Mouse (Mus musculus): ENCODE data around the gene Olfr1056. TPM values are rescaled to one million over a fixed set of nuclear protein-coding genes. Genes with fewer than 3 reads are reported as not detected.
"Not testable (repeated sequence)": the region's sequence is repeated elsewhere in the genome, so short reads cannot be mapped to it uniquely, and the experiment has no call there.

The Olfr1056 gene
- not detected in 2 replicates for polyA plus RNA-seq (2016; fragmentation: Nextera tagmentation; extraction: Ambion mirVana)

DNA sequence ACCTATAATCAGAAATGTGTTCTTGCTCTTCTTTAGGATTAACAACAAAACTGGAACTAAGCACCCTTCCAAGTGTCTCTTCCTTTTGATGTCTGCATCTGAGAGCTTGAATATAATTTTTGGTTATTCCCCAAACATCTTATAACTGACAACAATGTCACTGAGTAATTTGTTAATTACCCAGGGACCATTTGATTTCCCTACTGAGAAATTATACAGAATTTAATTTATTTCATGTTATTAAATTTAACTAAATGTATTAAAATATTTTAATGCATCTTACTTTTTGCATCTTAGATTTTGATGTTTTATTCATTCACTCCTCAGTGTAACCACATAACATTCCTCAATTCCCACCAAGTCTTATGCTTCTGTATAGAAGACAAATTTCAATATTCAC, at the start of gene Olfr1056:
Gene Olfr1056 (minus strand): TSS at position 101 of the 400 bp plus-strand sequence.
- Histone ChIP-seq H3K27ac (no peak within 1 kb of the TSS), H3K36me3 (no peaks in the 10 kb centered on the region), H3K9me3 (no peaks in the 10 kb centered on the region), H3K4me2 (replicated peaks) (no peak within 1 kb of the TSS), H3K4me1 (no peaks in the 10 kb centered on the region), H3K9ac (no peak within 1 kb of the TSS), H3K27me3 (replicated peaks) (no peaks in the 10 kb centered on the region), H3K4me3 (no peak within 1 kb of the TSS)
- ATAC-seq (ENCODE audit: low FRiP score, low read depth): no peak

GRCm38 (mm10) chr2:86395114-86395513, 32.8 kb upstream of the Olfr1056 start:
- Histone ChIP-seq H3K27me3 (replicated peaks) (no peaks in the 10 kb centered on the region), H3K9ac (no peak overlapping the region), H3K36me3 (no peaks in the 10 kb centered on the region), H3K27ac (no peak overlapping the region), H3K4me2 (replicated peaks) (no peak overlapping the region), H3K9me3 (no peaks in the 10 kb centered on the region), H3K4me1 (no peaks in the 10 kb centered on the region), H3K4me3 (no peak overlapping the region)
- WGBS: 95% methylated on average over 2 of the region's 2 CpGs
- ATAC-seq (ENCODE audit: low FRiP score, low read depth): no peak

DNA sequence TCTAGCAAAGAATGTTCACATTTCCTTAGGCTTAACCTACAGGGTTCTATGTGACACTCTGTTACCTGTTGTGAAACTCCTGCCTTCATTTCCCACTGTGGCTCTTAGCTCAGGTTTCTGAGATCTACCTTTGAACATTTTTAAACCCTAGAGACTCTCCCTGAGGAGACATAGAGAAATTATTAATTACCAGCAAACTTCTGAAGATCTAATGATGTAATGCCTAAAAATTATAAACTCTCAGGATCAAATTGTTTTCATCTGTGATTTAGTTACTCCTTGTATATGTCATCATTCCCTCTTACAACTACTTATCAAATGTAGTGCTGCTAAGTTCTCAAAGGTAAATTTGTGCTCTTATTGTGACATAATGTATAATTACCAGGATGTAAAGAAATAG, 26.2 kb upstream of the Olfr1056 start, which contains the start of gene Olfr1058:
Gene Olfr1058 (minus strand): TSS at position 101 of the 400 bp plus-strand sequence.
- H3K4me1 ChIP-seq; H3K9me3 ChIP-seq; ATAC-seq (ENCODE audit: low FRiP score, low read depth): not testable (repeated sequence)

GRCm38 (mm10) chr2:86378293-86378692, 16.0 kb upstream of the Olfr1056 start, which contains the start of gene Olfr1057:
Gene Olfr1057 (minus strand): TSS chr2:86378393.
- no peaks in the 10 kb centered on the region for H3K36me3 ChIP-seq
- H3K4me3 ChIP-seq: no peak within 1 kb of the TSS
- ATAC-seq (ENCODE audit: low FRiP score, low read depth): no peak
- H3K9ac ChIP-seq: no peak within 1 kb of the TSS
- no peak within 1 kb of the TSS for H3K27ac ChIP-seq
- no peaks in the 10 kb centered on the region for H3K9me3 ChIP-seq
- no peak within 1 kb of the TSS for H3K4me2 ChIP-seq (replicated peaks)
- no peaks in the 10 kb centered on the region for H3K4me1 ChIP-seq
- no peaks in the 10 kb centered on the region for H3K27me3 ChIP-seq (replicated peaks)

More for the DNA sequence above, 26.2 kb upstream of the Olfr1056 start, which contains the start of gene Olfr1058:
- H3K9ac ChIP-seq; H3K4me3 ChIP-seq; H3K27ac ChIP-seq; H3K36me3 ChIP-seq; H3K27me3 ChIP-seq (replicated peaks); H3K4me2 ChIP-seq (replicated peaks): not testable (repeated sequence)

- whole genome bisulfite sequencing: no CpG with 5 or more reads among the region's 6 CpGs
Measured at GRCm38 (mm10) chr2:86366342-86366741, 4.1 kb upstream of the Olfr1056 start.

GRCm38 (mm10) chr2:86351751-86352150, 10.5 kb downstream of the Olfr1056 start:
- not testable (repeated sequence) for H3K27ac ChIP-seq; H3K36me3 ChIP-seq; H3K27me3 ChIP-seq (replicated peaks); H3K4me3 ChIP-seq; H3K9me3 ChIP-seq; H3K4me1 ChIP-seq; ATAC-seq (ENCODE audit: low FRiP score, low read depth); H3K9ac ChIP-seq; H3K4me2 ChIP-seq (replicated peaks)
- 89% methylated on average over 1 of the region's 1 CpGs for WGBS

More at GRCm38 (mm10) chr2:86366342-86366741, 4.1 kb upstream of the Olfr1056 start:
- not testable (repeated sequence) for H3K36me3 ChIP-seq; H3K4me3 ChIP-seq; H3K9ac ChIP-seq; H3K9me3 ChIP-seq; H3K4me2 ChIP-seq (replicated peaks); H3K27ac ChIP-seq; H3K4me1 ChIP-seq; ATAC-seq (ENCODE audit: low FRiP score, low read depth); H3K27me3 ChIP-seq (replicated peaks)

DNA sequence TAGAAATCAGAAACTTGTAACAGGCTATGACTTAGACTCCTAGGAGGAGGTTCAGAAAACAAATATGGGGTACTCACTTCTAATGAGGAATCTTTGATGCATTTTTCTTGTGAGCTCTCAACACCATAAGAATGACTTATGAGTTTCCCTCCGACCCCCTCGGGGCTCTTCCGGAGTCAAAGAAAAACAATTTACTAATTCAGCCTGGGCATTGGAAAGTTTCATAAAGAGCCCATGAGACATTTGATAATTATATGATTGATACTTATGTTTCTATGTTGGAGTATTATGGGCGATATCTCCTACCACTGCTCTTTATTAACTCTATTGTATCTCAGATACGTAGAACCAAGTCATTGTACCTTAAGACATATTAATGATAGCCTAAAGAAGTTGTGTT, 12.1 kb downstream of the Olfr1056 start, which contains the start of gene Olfr1055:
Gene Olfr1055 (minus strand): TSS at position 101 of the 400 bp plus-strand sequence.
- H3K9me3 ChIP-seq: no peaks in the 10 kb centered on the region
- no peak within 1 kb of the TSS for H3K4me3 ChIP-seq
- 92% methylated on average over 5 of the region's 5 CpGs for WGBS
- H3K4me2 ChIP-seq (replicated peaks): no peak within 1 kb of the TSS
- no peaks in the 10 kb centered on the region for H3K27me3 ChIP-seq (replicated peaks)
- no peak within 1 kb of the TSS for H3K9ac ChIP-seq
- H3K4me1 ChIP-seq: no peaks in the 10 kb centered on the region
- no peaks in the 10 kb centered on the region for H3K36me3 ChIP-seq
- no peak within 1 kb of the TSS for H3K27ac ChIP-seq
- no peak for ATAC-seq (ENCODE audit: low FRiP score, low read depth)

DNA sequence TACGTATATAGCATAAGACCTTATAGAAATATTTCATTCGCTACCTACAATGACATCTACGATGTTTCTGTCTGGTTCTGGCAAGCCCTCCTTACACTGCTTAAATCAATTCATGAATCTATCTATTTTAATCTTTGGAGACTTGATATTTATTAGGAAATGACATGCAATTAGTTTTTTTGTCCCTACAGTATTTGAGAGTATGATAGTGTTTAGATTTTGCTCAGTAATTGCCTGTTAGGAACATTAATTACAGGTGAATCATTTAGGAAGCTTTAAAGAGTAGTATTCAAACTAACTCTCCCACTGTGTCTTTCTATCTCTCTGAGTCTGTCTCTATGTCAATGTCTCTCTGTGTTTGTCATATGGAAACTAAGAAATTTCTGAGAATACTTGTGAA, 26.9 kb downstream of the Olfr1056 start, which contains the start of gene Olfr1054:
Gene Olfr1054 (minus strand): TSS at position 101 of the 400 bp plus-strand sequence.
- ATAC-seq (ENCODE audit: low FRiP score, low read depth): no peak
- Histone ChIP-seq H3K9me3 (no peaks in the 10 kb centered on the region), H3K27me3 (replicated peaks) (no peaks in the 10 kb centered on the region), H3K4me1 (no peaks in the 10 kb centered on the region), H3K9ac (no peak within 1 kb of the TSS), H3K27ac (no peak within 1 kb of the TSS), H3K4me3 (no peak within 1 kb of the TSS), H3K36me3 (no peaks in the 10 kb centered on the region), H3K4me2 (replicated peaks) (no peak within 1 kb of the TSS)
- 85% methylated on average over 3 of the region's 3 CpGs for WGBS

DNA sequence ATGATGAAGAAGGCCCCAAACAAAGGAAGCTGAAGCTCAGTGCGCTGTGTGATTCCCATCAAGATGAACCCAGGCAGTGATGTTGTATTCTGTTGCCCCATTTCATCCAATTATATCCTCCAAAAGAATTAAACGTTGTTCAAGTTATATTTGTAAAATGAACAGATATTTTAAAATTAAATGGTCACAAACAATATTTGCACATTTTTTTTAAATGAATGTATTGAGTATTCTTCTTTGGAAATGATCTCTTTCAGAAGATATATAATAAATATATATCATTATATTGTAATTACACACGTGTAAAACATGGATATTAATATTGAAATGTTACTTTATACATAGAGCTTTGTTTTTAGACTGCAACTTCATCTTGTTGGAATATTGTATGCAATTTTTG, 47.1 kb downstream of the Olfr1056 start, which contains the start of gene Olfr1053:
Gene Olfr1053 (minus strand): TSS at position 101 of the 400 bp plus-strand sequence.
- no peak within 1 kb of the TSS for H3K9ac ChIP-seq
- H3K4me1 ChIP-seq: no peaks in the 10 kb centered on the region
- no peaks in the 10 kb centered on the region for H3K27me3 ChIP-seq (replicated peaks)
- H3K36me3 ChIP-seq: no peaks in the 10 kb centered on the region
- H3K4me3 ChIP-seq: no peak within 1 kb of the TSS
- H3K4me2 ChIP-seq (replicated peaks): no peak within 1 kb of the TSS
- 57% methylated on average over 3 of the region's 3 CpGs for WGBS
- H3K27ac ChIP-seq: no peak within 1 kb of the TSS
- no peak for ATAC-seq (ENCODE audit: low FRiP score, low read depth)
- no peaks in the 10 kb centered on the region for H3K9me3 ChIP-seq

Other genes with a start within 250 kb of the Olfr1056 start
- gene Olfr1039, start 226.5 kb downstream of the Olfr1056 start, polyA plus RNA-seq (2016; fragmentation: Nextera tagmentation; extraction: Ambion mirVana): not detected in 2 replicates
- gene Olfr1040, start 215.7 kb downstream of the Olfr1056 start, polyA plus RNA-seq (2016; fragmentation: Nextera tagmentation; extraction: Ambion mirVana): not detected in 2 replicates
- not detected in 2 replicates for gene Olfr1042, start 200.6 kb downstream of the Olfr1056 start, polyA plus RNA-seq (2016; fragmentation: Nextera tagmentation; extraction: Ambion mirVana)
- not detected in 2 replicates for gene Olfr1043, start 194.9 kb downstream of the Olfr1056 start, polyA plus RNA-seq (2016; fragmentation: Nextera tagmentation; extraction: Ambion mirVana)
- not detected in 2 replicates for gene Olfr1044, start 184.6 kb downstream of the Olfr1056 start, polyA plus RNA-seq (2016; fragmentation: Nextera tagmentation; extraction: Ambion mirVana)
- not detected in 2 replicates for gene Olfr52, start 176.8 kb downstream of the Olfr1056 start, polyA plus RNA-seq (2016; fragmentation: Nextera tagmentation; extraction: Ambion mirVana)
- gene Olfr1045, start 159.5 kb downstream of the Olfr1056 start, polyA plus RNA-seq (2016; fragmentation: Nextera tagmentation; extraction: Ambion mirVana): not detected in 2 replicates
- not detected in 2 replicates for gene Olfr1046, start 143.2 kb downstream of the Olfr1056 start, polyA plus RNA-seq (2016; fragmentation: Nextera tagmentation; extraction: Ambion mirVana)
- not detected in 2 replicates for gene Olfr1047, start 131.1 kb downstream of the Olfr1056 start, polyA plus RNA-seq (2016; fragmentation: Nextera tagmentation; extraction: Ambion mirVana)
- gene Olfr1048, start 122.2 kb downstream of the Olfr1056 start, polyA plus RNA-seq (2016; fragmentation: Nextera tagmentation; extraction: Ambion mirVana): not detected in 2 replicates
- gene Olfr1049, start 104.1 kb downstream of the Olfr1056 start, polyA plus RNA-seq (2016; fragmentation: Nextera tagmentation; extraction: Ambion mirVana): not detected in 2 replicates
- gene Olfr1051, start 83.4 kb downstream of the Olfr1056 start, polyA plus RNA-seq (2016; fragmentation: Nextera tagmentation; extraction: Ambion mirVana): not detected in 2 replicates
- gene Olfr1052, start 70.0 kb downstream of the Olfr1056 start, polyA plus RNA-seq (2016; fragmentation: Nextera tagmentation; extraction: Ambion mirVana): not detected in 2 replicates
- gene Olfr1053, start 47.2 kb downstream of the Olfr1056 start, polyA plus RNA-seq (2016; fragmentation: Nextera tagmentation; extraction: Ambion mirVana): not detected in 2 replicates
- not detected in 2 replicates for gene Olfr1054, start 27.0 kb downstream of the Olfr1056 start, polyA plus RNA-seq (2016; fragmentation: Nextera tagmentation; extraction: Ambion mirVana)
- gene Olfr1055, start 12.2 kb downstream of the Olfr1056 start, polyA plus RNA-seq (2016; fragmentation: Nextera tagmentation; extraction: Ambion mirVana): not detected in 2 replicates
- not detected in 2 replicates for gene Olfr1057, start 15.9 kb upstream of the Olfr1056 start, polyA plus RNA-seq (2016; fragmentation: Nextera tagmentation; extraction: Ambion mirVana)
- not detected in 2 replicates for gene Olfr1058, start 26.1 kb upstream of the Olfr1056 start, polyA plus RNA-seq (2016; fragmentation: Nextera tagmentation; extraction: Ambion mirVana)
- gene Olfr1061, start 51.6 kb upstream of the Olfr1056 start, polyA plus RNA-seq (2016; fragmentation: Nextera tagmentation; extraction: Ambion mirVana): not detected in 2 replicates
- not detected in 2 replicates for gene Olfr1062, start 64.3 kb upstream of the Olfr1056 start, polyA plus RNA-seq (2016; fragmentation: Nextera tagmentation; extraction: Ambion mirVana)
- not detected in 2 replicates for gene Olfr1065, start 88.1 kb upstream of the Olfr1056 start, polyA plus RNA-seq (2016; fragmentation: Nextera tagmentation; extraction: Ambion mirVana)
- not detected in 2 replicates for gene Olfr1066, start 93.8 kb upstream of the Olfr1056 start, polyA plus RNA-seq (2016; fragmentation: Nextera tagmentation; extraction: Ambion mirVana)
- not detected in 2 replicates for gene Olfr228, start 124.9 kb upstream of the Olfr1056 start, polyA plus RNA-seq (2016; fragmentation: Nextera tagmentation; extraction: Ambion mirVana)
- not detected in 2 replicates for gene Olfr1076, start 146.0 kb upstream of the Olfr1056 start, polyA plus RNA-seq (2016; fragmentation: Nextera tagmentation; extraction: Ambion mirVana)
- gene Olfr1079, start 180.0 kb upstream of the Olfr1056 start, polyA plus RNA-seq (2016; fragmentation: Nextera tagmentation; extraction: Ambion mirVana): not detected in 2 replicates
- not detected in 2 replicates for gene Olfr1080, start 195.8 kb upstream of the Olfr1056 start, polyA plus RNA-seq (2016; fragmentation: Nextera tagmentation; extraction: Ambion mirVana)
- not detected in 2 replicates for gene Olfr1082, start 236.5 kb upstream of the Olfr1056 start, polyA plus RNA-seq (2016; fragmentation: Nextera tagmentation; extraction: Ambion mirVana)